Mouse (Mus musculus) left cerebral cortex, postnatal 4 days (tissue): ENCODE data around the gene Tle6. TPM values are rescaled to one million over a fixed set of nuclear protein-coding genes. Genes with fewer than 3 reads are reported as not detected.
A peak's percentile ranks its signal among the peaks of the same experiment; 100 is the strongest.
"Not testable (repeated sequence)": the region's sequence is repeated elsewhere in the genome, so short reads cannot be mapped to it uniquely, and the experiment has no call there.

Source experiments
- DNase-seq: peaks from one replicate; pipeline ENCODE4 v3.0.0-alpha.2; 2022
- intact Hi-C: fragments of 180-260 bp; cut with DNase I; formaldehyde crosslinking; loops from one replicate; pipeline ENCODE4 v1.15.1; 2025
- total RNA-seq, 2 experiments: library from RNA; stranded (reverse); gene quantifications; 2 replicates each; pipeline ENCODE4 v1.2.3; 2021

Tle6 gene
- 1 to 10 TPM; 2.2 to 3.2 TPM for total RNA-seq

DNA sequence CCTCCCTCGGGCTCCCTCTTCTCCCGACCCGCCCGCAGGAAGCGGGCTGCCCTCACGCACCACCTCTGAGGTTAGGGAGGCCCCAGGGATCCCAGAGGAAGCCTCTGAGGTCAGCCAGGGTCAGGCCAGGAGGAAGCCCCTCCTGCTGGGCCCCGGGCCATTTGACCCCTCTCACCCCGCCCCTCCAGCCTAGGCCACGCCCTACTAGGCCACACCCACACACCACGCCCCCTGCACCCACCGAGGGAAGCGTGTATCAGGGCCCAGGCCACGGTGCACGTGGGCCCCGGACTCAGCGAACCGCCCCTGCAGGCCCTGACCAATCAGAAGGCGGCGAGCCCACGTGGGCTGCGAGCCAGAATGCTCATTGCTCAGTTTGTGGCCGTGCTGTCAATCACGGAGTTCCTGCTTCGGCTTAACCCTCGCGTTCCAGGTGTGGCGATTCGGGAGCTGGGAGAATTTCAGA lies at the start of gene Tle6:
Tle6 (minus strand) TSS at position 336 of the 466 bp plus-strand sequence.
- peak; percentile 97 for DNase-seq
- intact Hi-C loops: loop anchor here (5.0 kb wide), 1 partner anchor 98 kb away; the partner anchor contains the start of gene S1pr4

DNA sequence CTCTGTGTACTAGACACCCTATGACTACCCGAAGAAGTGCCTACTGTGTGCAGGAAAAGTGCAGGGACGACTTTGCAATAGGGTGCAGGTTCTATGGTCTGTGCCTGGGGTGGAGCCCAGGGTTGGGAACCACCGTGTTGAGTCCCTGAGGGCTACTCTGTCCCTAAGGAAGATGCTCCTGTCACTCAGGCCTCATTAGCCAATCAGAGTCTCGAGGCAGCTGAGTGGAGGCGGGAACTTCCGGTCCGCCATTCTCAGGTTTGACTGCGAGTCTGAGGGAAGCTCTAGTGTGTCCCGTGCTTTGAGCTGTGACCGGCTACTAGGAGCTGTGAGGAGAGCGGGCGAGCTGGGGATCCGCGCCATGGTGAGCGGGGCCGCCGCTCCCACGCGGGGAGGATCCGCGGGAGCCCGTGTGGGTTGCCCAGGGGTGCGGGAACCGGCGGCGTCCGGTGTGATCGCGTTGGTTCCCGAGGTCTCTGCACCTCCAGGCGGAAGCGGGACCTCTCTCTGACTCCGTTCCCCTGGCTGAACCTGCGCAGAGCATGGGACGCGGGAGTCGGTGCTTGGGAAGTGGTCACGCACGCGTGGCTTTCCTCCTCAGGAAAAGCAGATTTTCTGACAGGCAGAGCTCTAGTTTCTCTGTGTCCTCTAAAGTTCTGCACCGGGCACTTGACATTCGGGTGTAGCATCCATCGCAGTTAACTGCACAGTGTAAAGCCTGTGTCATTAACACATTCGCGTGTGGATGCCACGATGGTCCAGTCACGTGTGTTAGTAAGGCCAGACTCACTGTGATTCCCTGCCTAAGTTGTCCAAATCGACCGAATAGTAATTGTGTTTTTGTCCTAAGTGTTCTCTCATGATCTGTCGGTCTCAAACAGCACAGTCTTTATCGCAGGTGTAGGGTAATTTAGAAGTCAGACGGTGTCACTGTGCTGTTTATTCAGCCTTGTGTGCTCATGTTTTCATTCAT lies 48.2 kb upstream of the Tle6 start, which contains the start of gene Gm10778:
Gm10778 (plus strand) TSS at position 257 of the 973 bp plus-strand sequence.
- DNase-seq: peak; percentile 84
- intact Hi-C loops: not testable (repeated sequence)

- intact Hi-C loops: no loop called here
- DNase-seq: no peak
Observed at GRCm38 (mm10) chr10:81646015-81646555, 45.2 kb upstream of the Tle6 start.

DNA sequence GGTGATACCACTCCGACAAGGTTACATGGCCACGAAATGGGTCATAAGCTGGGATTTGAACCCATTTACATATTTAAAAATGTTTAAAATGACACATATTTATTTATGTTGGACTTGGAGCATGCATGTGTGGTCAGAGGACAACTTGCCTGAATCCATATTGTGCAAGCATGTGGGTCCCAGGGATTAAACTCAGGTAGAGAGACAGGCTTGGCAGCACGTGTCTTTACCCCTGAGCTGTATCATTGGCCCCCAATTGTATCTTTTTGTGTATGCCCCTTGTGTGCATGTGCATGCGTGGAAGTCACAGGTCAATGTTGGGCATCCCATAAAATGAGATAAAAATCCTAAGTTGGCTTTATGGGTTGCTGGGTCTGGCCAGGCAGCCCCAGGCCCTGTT lies 44.5 kb upstream of the Tle6 start:
- no peak for DNase-seq
- intact Hi-C loops: no loop called here

DNA sequence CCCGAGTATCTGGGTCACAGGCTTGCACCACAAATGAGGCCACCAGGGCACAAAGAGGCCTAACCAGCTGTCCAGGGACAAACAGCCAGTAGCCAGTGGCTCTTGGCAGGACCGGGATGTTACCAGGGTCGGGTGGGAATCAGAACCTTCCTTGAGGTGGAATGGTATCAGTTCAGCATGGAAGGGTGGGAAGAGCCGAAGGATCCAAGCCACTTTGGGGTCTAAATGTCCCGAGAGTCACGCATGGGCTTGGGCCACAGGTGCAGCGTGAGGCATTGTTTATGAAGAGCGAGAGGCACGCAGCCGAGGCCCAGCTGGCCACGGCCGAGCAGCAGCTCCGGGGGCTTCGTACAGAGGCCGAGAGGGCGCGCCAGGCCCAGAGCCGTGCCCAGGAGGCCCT lies 43.8 kb upstream of the Tle6 start:
- intact Hi-C loops: no loop called here
- DNase-seq: no peak

GRCm38 (mm10) chr10:81644162-81644561 lies 43.3 kb upstream of the Tle6 start:
- intact Hi-C loops: no loop called here
- DNase-seq: no peak

DNA sequence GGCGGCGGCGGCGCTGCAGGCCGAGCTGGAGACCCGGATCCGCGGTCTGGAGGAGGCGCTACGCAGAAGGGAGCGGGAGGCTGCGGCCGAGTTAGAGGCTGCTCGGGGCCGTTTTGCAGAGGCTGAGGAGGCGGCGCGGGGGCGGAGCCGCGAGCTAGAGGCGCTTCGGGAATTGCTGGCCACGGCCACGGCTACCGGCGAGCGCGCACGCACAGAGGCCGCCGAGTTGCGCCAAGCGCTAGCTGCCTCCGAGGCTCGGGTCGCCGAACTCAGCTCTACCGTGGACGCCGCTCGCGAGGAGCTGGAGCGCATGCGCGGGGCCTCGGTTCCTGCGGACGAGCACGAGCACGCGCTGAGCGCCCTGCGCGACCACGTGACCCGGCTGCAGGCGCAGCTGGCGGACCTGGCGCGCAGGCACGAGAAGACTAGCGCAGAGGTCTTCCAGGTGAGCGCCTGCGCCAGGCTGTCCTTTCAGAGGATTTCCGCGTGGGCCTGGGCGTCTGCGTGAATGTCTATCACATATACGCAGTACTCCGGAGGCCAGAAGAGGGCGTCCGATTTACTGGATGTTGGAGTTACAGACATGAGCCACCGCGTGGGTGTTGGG lies 42.7 kb upstream of the Tle6 start:
- intact Hi-C loops: no loop called here
- DNase-seq: peak; percentile 98

DNA sequence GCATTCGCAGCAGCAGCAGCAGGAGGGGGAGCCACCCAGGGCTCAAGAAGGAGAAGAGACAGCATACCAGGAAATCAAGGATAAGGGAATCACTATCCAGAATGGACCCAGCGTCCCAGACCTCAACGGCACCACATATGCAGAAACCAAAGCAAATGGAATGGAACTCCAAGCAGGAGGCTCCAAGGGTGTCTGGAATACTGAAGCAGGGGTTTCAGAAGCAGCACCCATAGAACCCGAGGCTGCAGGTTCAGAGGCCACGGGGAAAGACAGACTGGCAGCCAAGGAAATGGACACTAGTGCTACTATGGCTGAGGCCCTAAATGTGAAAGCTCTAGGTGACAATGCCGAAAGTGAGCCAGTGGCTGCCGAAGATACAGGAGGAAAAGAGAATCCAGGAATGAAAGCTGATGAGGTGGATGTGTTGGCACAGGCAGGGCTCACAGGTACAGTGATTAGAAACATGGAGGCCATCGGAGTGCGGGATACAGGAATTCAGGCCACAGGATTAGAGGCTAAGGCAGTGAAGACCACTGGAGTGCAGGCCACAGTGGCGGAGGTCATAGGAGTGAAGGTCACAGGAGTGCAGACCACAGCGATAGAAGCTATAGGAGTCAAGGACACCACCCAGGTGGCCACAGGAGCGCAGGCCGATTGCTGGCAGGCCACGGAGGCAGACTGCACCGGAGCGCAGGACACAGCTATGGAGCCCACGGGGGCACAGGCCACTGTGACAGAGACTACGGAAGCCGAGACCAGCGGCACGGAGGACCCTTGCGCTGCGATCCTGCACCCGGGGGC lies 42.0 kb upstream of the Tle6 start:
- intact Hi-C loops: no loop called here
- no peak for DNase-seq

- DNase-seq: no peak
- intact Hi-C loops: no loop called here
Observed at GRCm38 (mm10) chr10:81641978-81642647, 41.2 kb upstream of the Tle6 start.

DNA sequence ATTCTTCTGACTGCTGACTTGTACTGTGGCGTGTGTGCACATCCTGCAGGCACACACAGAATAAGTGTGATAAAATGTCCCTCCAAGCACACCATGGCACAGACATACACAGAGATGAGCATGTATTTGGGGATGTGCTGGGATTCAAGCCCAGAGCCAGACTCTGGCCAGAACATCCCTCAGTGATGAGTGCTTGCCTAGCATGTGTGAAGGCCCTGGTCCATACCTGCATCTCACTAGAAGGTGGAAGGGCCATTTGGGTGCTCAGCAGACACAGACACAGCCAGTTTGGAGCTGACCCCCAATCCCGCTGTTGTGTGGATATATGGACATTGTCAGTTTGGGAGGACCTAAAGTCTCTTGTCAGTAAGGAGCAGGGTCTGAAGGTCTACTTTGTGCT lies 40.7 kb upstream of the Tle6 start:
- DNase-seq: no peak
- intact Hi-C loops: no loop called here

- intact Hi-C loops: not testable (repeated sequence)
Observed at GRCm38 (mm10) chr10:81640825-81641224, 40.0 kb upstream of the Tle6 start.

DNA sequence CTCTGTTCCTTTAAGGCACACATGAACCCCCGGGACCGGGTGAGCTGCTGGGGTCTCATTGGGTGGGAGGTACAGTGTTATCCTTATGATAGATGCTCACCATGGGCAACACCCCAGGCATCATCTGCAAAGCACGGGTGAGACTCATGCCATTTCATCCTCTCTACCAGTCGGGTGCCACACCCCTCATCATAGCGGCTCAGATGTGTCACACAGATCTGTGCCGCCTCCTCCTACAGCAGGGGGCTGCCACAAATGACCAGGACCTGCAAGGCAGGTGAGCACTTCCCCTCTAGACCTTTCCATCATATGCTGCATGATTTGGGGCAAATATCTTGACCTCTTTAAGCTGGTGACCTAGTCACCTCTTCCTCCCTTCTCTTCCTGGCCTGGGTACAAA lies 37.2 kb upstream of the Tle6 start:
- no peak for DNase-seq
- intact Hi-C loops: loop anchor here (5.0 kb wide), 1 partner anchor 534 kb away; no protein-coding TSS in a partner anchor

More at GRCm38 (mm10) chr10:81640825-81641224, 40.0 kb upstream of the Tle6 start:
- not testable (repeated sequence) for DNase-seq

DNA sequence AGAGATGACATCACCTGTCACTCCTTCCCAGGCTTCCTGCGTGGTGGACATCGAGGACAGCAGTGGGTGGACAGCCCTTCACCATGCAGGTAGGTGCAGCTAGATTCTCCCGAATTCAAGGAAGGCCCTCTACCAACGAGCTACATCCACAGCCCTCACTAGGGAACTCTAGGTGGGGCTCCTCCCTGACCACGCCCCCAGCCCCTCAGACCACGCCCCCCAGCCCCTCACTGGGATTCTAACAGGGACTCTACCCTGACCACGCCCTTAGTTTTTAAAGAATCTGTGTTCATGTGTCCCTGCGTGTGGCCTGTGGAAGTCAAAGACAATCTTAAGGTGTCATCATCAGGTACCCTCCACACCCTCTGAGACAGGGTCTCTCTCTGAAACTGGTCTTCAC lies 35.5 kb upstream of the Tle6 start:
- intact Hi-C loops: loop anchor here (5.0 kb wide), 1 partner anchor 536 kb away; no protein-coding TSS in a partner anchor
- DNase-seq: no peak

DNA sequence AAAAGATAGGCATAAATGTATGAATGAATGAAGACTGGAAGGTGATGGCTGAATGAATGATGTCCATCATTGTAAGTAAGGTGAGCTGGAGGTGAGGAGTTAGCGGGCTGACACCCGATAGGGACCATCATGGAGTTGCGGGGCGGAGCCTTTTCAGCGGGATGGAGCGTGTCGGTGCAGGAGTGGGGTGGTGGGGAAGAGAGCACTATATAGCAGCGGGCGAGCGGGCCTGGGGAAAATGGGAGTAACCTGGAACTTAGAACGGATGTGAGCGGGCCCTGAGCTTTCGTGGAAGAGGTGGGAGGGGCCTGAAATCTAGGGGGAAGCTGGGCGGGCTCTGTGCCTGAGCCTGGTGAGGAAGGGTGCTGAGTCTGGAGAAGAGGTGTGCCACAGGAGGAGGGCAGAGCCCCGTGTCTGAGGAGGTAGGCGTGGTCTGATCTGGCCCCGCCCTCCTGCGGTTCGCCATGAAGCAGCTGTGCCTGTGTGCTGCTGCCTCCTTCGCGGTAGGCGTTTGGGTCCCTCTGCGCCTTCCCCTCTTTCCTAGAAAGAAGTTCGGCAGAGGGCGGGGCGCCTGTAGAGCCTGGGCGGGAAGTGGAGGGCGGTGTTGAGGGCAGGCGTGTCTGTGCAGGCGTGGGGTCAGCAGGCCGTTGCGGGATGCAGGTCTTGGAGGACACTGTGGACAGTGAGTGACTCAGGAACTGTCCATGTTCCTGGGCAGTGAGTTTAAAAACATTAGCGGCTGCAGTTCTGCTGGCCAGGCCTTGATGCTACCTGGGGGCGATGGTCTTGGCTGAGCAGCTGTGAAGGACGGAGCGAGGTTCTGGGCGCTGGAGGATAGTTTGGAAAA lies 32.6 kb upstream of the Tle6 start:
- intact Hi-C loops: no loop called here
- DNase-seq: peak; percentile 80

GRCm38 (mm10) chr10:81628390-81628789 lies 27.5 kb upstream of the Tle6 start, which contains the start of gene Ankrd24:
TSS of gene Ankrd24 (plus strand) at chr10:81628540.
- DNase-seq: no peak
- intact Hi-C loops: no loop called here

DNA sequence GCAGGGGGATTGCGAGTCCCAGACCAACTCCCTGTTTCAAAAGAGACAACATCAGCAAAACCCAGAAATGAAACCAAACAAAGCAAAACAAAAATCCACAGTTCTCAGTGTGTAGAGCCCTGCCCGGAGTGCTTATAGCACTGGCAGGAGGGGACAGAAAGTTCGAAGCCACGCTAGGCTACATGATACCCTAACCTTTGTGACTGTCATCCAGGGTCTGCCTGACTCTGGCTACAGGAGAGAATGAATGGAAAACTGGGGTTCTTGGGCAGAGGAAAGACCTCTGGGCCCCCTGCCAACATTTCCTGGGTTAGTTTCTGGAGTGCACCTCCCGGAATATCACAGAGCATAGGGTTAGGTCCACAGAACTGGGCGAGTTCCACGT lies 27.0 kb upstream of the Tle6 start:
- no peak for DNase-seq
- intact Hi-C loops: no loop called here

- DNase-seq: peak; percentile 93
- intact Hi-C loops: no loop called here
Observed at GRCm38 (mm10) chr10:81626994-81627835, 26.3 kb upstream of the Tle6 start, which contains the start of gene Sirt6. TSS of gene Sirt6 (minus strand) at chr10:81627797.
